Mouse (Mus musculus): Measurements from ENCODE around the gene Megf6. TPM values are rescaled to one million over a fixed set of nuclear protein-coding genes. Genes with fewer than 3 reads are reported as not detected.

Gene Megf6
- polyA plus RNA-seq, 1 experiment: 3.8 TPM

DNA sequence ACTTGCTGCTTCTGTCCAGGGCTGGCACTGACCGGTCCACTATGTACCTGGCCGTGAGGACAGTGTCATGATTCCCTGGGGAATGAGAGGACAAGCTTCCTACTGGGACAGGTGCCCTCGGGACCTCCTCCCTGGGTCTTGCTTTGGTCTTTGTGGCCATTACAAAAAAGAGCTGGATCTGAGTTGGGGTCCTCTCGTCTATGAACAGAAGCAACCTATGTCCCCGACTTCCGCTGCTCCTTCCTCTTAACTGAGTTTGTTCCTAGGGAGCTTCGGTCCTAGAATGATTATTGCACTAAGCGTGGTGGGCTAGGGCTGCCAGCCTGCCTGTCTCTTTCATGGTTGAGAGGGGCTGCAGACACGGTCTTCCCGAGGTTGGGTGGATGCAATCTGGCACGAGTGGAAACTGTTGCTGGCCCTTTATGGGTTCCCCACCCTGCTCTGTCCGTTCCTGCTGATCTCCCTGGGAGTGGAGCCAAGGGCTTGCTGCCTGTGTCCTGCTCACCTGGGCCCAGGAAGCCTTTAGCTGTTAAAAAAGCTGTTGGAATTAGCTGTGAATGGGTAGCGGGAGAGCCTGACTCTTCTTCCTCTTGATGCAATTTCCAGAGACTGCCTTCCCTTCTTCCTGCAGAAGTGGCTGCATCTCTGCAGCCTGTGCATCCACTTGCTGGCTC, 1.5 kb downstream of the Megf6 start:
- Histone ChIP-seq H3K4me1 (ENCODE audit: control insufficient read depth, insufficient read depth, low read length) (no peaks in the 10 kb centered on the region), H3K27me3 (ENCODE audit: control insufficient read depth, insufficient read depth, low read length, poor library complexity, severe bottlenecking) (no peaks in the 10 kb centered on the region), H3K36me3 (ENCODE audit: control insufficient read depth, insufficient read depth, low read length, poor library complexity, severe bottlenecking) (no peaks in the 10 kb centered on the region), H3K4me3 (ENCODE audit: low read depth, low read length) (no peak overlapping the region), H3K27ac (ENCODE audit: insufficient read depth, low read length) (no peak overlapping the region), H3K9ac (ENCODE audit: low read depth, poor library complexity, severe bottlenecking) (no peak overlapping the region), H3K9me3 (replicated peaks; ENCODE audit: control insufficient read depth, insufficient read depth, low read length, poor library complexity, severe bottlenecking) (no peaks in the 10 kb centered on the region)
- no peak for TF ChIP-seq POLR2A (IDR thresholded peaks at IDR 0.05; ENCODE audit: insufficient read depth, low read length)

DNA sequence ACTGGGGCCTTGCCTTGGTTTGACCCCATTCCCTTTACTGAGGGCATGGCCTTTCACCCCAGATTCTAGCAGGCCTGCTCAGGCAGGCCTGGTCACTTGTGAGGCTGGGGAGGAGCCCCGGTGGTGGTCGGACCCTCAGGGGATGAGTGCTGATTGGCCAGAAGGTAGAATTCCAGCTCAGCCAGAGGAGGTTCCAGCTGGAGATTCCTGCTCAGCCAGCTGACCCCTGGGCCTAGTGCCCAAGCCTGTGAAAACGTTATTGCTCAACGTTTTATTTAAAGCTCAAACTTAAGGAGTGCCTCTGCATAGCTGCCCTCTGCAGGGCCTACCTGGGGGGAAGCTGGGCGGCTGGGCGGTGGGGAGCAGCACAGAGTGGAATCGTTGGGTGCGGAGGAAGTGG, 6.7 kb downstream of the Megf6 start:
- H3K27ac ChIP-seq (ENCODE audit: insufficient read depth, low read length): no peak overlapping the region
- H3K4me3 ChIP-seq (ENCODE audit: low read depth, low read length): no peak overlapping the region
- TF ChIP-seq CTCF (IDR thresholded peaks at IDR 0.05; ENCODE audit: low read depth, low read length) (no peak), POLR2A (IDR thresholded peaks at IDR 0.05; ENCODE audit: insufficient read depth, low read length) (no peak), EP300 (IDR thresholded peaks at IDR 0.05; ENCODE audit: insufficient read depth, low read depth, low read length) (no peak)
- H3K4me1 ChIP-seq (ENCODE audit: control insufficient read depth, insufficient read depth, low read length): no peaks in the 10 kb centered on the region
- no peaks in the 10 kb centered on the region for H3K9me3 ChIP-seq (replicated peaks; ENCODE audit: control insufficient read depth, insufficient read depth, low read length, poor library complexity, severe bottlenecking)
- H3K9ac ChIP-seq (ENCODE audit: low read depth, poor library complexity, severe bottlenecking): no peak overlapping the region
- H3K27me3 ChIP-seq (ENCODE audit: control insufficient read depth, insufficient read depth, low read length, poor library complexity, severe bottlenecking): no peaks in the 10 kb centered on the region
- H3K36me3 ChIP-seq (ENCODE audit: control insufficient read depth, insufficient read depth, low read length, poor library complexity, severe bottlenecking): no peaks in the 10 kb centered on the region

DNA sequence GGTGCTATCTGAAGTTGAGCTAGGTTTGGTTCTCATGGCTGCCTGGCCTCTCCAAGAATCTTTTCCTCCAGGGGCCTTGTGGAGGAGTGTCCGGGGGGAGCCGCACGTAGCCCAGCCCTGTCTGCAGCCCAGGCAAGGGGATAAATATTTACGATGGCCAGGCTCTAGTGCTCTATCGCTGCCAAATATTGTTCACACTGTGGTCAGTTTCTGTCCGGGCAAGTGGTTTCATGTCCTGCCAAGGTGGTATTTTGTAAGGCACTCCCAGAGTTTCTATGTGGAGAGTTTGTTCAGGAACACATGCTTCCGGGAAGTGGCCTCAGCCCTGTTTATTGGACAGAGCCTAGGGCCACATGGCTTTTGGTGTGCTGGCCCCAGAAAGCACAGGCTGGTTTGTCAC, 10.5 kb downstream of the Megf6 start:
- Histone ChIP-seq H3K27me3 (ENCODE audit: control insufficient read depth, insufficient read depth, low read length, poor library complexity, severe bottlenecking) (no peaks in the 10 kb centered on the region), H3K4me3 (ENCODE audit: low read depth, low read length) (no peak overlapping the region), H3K9ac (ENCODE audit: low read depth, poor library complexity, severe bottlenecking) (no peak overlapping the region), H3K4me1 (ENCODE audit: control insufficient read depth, insufficient read depth, low read length) (no peaks in the 10 kb centered on the region), H3K27ac (ENCODE audit: insufficient read depth, low read length) (no peak overlapping the region), H3K36me3 (ENCODE audit: control insufficient read depth, insufficient read depth, low read length, poor library complexity, severe bottlenecking) (no peaks in the 10 kb centered on the region), H3K9me3 (replicated peaks; ENCODE audit: control insufficient read depth, insufficient read depth, low read length, poor library complexity, severe bottlenecking) (no peaks in the 10 kb centered on the region)
- TF ChIP-seq POLR2A (IDR thresholded peaks at IDR 0.05; ENCODE audit: insufficient read depth, low read length) (no peak), EP300 (IDR thresholded peaks at IDR 0.05; ENCODE audit: insufficient read depth, low read depth, low read length) (no peak), CTCF (IDR thresholded peaks at IDR 0.05; ENCODE audit: low read depth, low read length) (no peak)

DNA sequence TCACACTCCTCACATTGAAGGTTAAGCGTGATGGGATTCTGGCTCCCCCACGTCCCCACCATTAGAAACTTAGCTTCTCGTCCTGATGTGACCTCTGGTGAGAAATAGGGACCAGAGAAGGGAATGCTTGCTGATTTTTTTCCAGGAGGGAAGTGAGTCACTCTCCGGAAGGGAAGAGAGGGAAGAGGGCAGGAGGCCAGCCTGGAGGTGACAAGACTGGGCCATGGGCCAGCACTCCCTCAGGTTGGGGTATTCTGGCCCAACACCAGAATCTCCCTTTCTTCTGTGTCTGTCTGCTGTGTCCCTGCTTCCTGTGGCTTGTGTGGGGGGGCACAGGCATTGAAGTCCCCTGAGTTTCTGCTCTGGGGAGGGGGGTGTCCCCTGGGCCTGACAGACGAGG, 13.0 kb downstream of the Megf6 start:
- Histone ChIP-seq H3K27ac (ENCODE audit: insufficient read depth, low read length) (no peak overlapping the region), H3K36me3 (ENCODE audit: control insufficient read depth, insufficient read depth, low read length, poor library complexity, severe bottlenecking) (no peaks in the 10 kb centered on the region), H3K9ac (ENCODE audit: low read depth, poor library complexity, severe bottlenecking) (no peak overlapping the region), H3K9me3 (replicated peaks; ENCODE audit: control insufficient read depth, insufficient read depth, low read length, poor library complexity, severe bottlenecking) (no peaks in the 10 kb centered on the region), H3K27me3 (ENCODE audit: control insufficient read depth, insufficient read depth, low read length, poor library complexity, severe bottlenecking) (no peaks in the 10 kb centered on the region), H3K4me1 (ENCODE audit: control insufficient read depth, insufficient read depth, low read length) (no peaks in the 10 kb centered on the region), H3K4me3 (ENCODE audit: low read depth, low read length) (no peak overlapping the region)
- TF ChIP-seq POLR2A (IDR thresholded peaks at IDR 0.05; ENCODE audit: insufficient read depth, low read length) (no peak), CTCF (IDR thresholded peaks at IDR 0.05; ENCODE audit: low read depth, low read length) (no peak), EP300 (IDR thresholded peaks at IDR 0.05; ENCODE audit: insufficient read depth, low read depth, low read length) (no peak)

DNA sequence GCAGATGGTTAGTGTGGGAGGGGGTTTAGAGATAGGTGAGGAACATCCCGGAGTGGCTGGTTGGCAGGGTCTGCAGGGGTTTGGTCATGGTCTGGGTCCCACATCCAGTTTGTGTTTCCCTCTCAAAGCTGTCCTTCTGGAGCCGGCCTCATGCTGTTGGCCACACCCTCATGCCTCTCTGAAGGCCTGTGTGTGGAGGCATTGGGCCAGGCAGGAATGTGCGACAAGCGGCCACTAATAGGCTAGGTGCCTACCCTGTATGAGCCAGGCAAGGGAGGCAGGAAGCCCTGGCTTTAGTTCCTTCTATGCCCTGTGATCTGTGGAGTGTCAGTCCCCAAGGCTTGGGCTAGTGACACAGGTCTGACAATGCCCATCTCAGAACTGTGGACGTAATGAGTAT, 14.5 kb downstream of the Megf6 start:
- Histone ChIP-seq H3K9ac (ENCODE audit: low read depth, poor library complexity, severe bottlenecking) (no peak overlapping the region), H3K9me3 (replicated peaks; ENCODE audit: control insufficient read depth, insufficient read depth, low read length, poor library complexity, severe bottlenecking) (no peaks in the 10 kb centered on the region), H3K36me3 (ENCODE audit: control insufficient read depth, insufficient read depth, low read length, poor library complexity, severe bottlenecking) (no peaks in the 10 kb centered on the region), H3K27me3 (ENCODE audit: control insufficient read depth, insufficient read depth, low read length, poor library complexity, severe bottlenecking) (no peaks in the 10 kb centered on the region), H3K4me3 (ENCODE audit: low read depth, low read length) (no peak overlapping the region), H3K4me1 (ENCODE audit: control insufficient read depth, insufficient read depth, low read length) (no peaks in the 10 kb centered on the region), H3K27ac (ENCODE audit: insufficient read depth, low read length) (no peak overlapping the region)
- TF ChIP-seq EP300 (IDR thresholded peaks at IDR 0.05; ENCODE audit: insufficient read depth, low read depth, low read length) (no peak), POLR2A (IDR thresholded peaks at IDR 0.05; ENCODE audit: insufficient read depth, low read length) (no peak), CTCF (IDR thresholded peaks at IDR 0.05; ENCODE audit: low read depth, low read length) (no peak)

DNA sequence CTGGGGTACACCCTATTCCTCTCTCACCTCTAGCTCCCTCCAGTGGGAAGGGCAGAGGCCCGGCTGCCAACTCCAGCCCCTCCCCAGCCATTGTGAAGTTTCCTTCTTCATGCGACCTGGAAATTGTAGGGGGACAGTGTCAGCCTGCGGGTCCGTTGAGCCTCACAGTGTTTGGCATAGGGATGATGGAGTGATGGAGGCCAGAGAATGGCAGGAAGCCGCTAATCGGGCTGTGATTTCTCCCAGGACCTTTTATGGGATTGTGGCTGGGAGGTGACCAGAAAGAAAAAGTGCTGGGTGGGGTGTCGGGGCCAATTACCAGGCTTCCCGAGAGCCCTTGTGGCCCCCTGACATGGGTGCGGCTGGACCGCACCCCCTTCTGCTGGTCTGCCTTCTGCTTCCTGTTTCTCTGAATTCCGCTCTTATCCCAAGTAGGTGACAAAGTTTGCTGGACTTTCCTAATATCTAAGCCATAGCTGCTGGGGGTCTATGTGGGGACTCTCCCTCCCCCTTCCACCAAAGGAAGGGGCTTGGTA, 15.5 kb downstream of the Megf6 start:
- no peaks in the 10 kb centered on the region for H3K36me3 ChIP-seq (ENCODE audit: control insufficient read depth, insufficient read depth, low read length, poor library complexity, severe bottlenecking)
- TF ChIP-seq POLR2A (IDR thresholded peaks at IDR 0.05; ENCODE audit: insufficient read depth, low read length) (no peak), CTCF (IDR thresholded peaks at IDR 0.05; ENCODE audit: low read depth, low read length) (no peak), EP300 (IDR thresholded peaks at IDR 0.05; ENCODE audit: insufficient read depth, low read depth, low read length) (no peak)

More for the DNA sequence above, 15.5 kb downstream of the Megf6 start:
- Histone ChIP-seq H3K9ac (ENCODE audit: low read depth, poor library complexity, severe bottlenecking) (no peak overlapping the region), H3K27ac (ENCODE audit: insufficient read depth, low read length) (no peak overlapping the region), H3K4me3 (ENCODE audit: low read depth, low read length) (no peak overlapping the region), H3K27me3 (ENCODE audit: control insufficient read depth, insufficient read depth, low read length, poor library complexity, severe bottlenecking) (no peaks in the 10 kb centered on the region), H3K9me3 (replicated peaks; ENCODE audit: control insufficient read depth, insufficient read depth, low read length, poor library complexity, severe bottlenecking) (no peaks in the 10 kb centered on the region), H3K4me1 (ENCODE audit: control insufficient read depth, insufficient read depth, low read length) (no peaks in the 10 kb centered on the region)
